In genomic region chr9:40757105-40757626, GRCm38 (mm10) we compare ENCODE assay signal across 8 mouse cellular contexts. TPM values are rescaled to one million over a fixed set of nuclear protein-coding genes. Genes with fewer than 3 reads are reported as not detected.
A peak's percentile ranks its signal among the peaks of the same experiment; 100 is the strongest.
DNase-seq lines count a peak whose midpoint lies in the region; ATAC-seq and TF ChIP-seq lines count a peak whose summit lies in the region.

No protein-coding gene starts in this region.

- H3K9me3 ChIP-seq in limb, embryonic 15.5 days = no peaks in the 10 kb centered on the region
- H3K9me3 ChIP-seq in midbrain, embryonic 14.5 days (ENCODE audit: control insufficient read depth, low read length) = no peaks in the 10 kb centered on the region
- H3K9me3 ChIP-seq in stomach, embryonic 16.5 days (replicated peaks; ENCODE audit: control insufficient read depth, low read length) = no peaks in the 10 kb centered on the region

- peak; percentile 54 for DNase-seq in gastrocnemius, adult 2 months
- DNase-seq in gastrocnemius, adult 18-20 months (ENCODE audit: low spot score) = no peak
- peak; percentile 55 to 63 for DNase-seq in heart, adult 2 months
- peak; percentile 62 for DNase-seq in kidney, adult 18-20 months
- peak; percentile 81 for DNase-seq in midbrain, embryonic 14.5 days

- H3K9ac ChIP-seq in heart, adult 2 months (ENCODE audit: low read depth, low read length) = peak overlapping the region; percentile 42
- H3K9ac ChIP-seq in limb, embryonic 15.5 days = no peak overlapping the region
- H3K9ac ChIP-seq in midbrain, embryonic 14.5 days (replicated peaks; ENCODE audit: low read length) = peak overlapping the region; percentile 37
- H3K9ac ChIP-seq in stomach, embryonic 16.5 days (ENCODE audit: low read length) = peak overlapping the region; percentile 24

- no peak for TF ChIP-seq EP300 in heart, adult 2 months (IDR thresholded peaks at IDR 0.05; ENCODE audit: insufficient read depth, low read depth, low read length)

- ATAC-seq in common myeloid progenitor, adult 5-6 weeks (replicated peaks; ENCODE audit: low read depth, poor library complexity, severe bottlenecking) = peak; percentile 57; the same call in 1 of the 2 replicates
- peak; percentile 74; the same call in 1 of the 2 replicates for ATAC-seq in limb, embryonic 15.5 days (ENCODE audit: insufficient number of reproducible peaks, low FRiP score, low TSS enrichment, low read depth)
- ATAC-seq in midbrain, embryonic 14.5 days (ENCODE audit: low FRiP score, low TSS enrichment) = peak; percentile 76
- ATAC-seq in stomach, embryonic 16.5 days (ENCODE audit: insufficient read depth, low FRiP score) = peak; percentile 78

- peak; percentile 51 for TF ChIP-seq CTCF in gastrocnemius, adult 2 months (IDR thresholded peaks at IDR 0.05)
- peak; percentile 30 for TF ChIP-seq CTCF in heart, adult 2 months (IDR thresholded peaks at IDR 0.05)

- no peaks in the 10 kb centered on the region for H3K27me3 ChIP-seq in heart, adult 2 months (ENCODE audit: control insufficient read depth, insufficient read depth, low read length)
- no peaks in the 10 kb centered on the region for H3K27me3 ChIP-seq in limb, embryonic 15.5 days
- H3K27me3 ChIP-seq in midbrain, embryonic 14.5 days (ENCODE audit: control insufficient read depth, insufficient read depth, low read length) = no peaks in the 10 kb centered on the region
- no peaks in the 10 kb centered on the region for H3K27me3 ChIP-seq in stomach, embryonic 16.5 days (ENCODE audit: control insufficient read depth, insufficient read depth, low read length)

- intact Hi-C loops in gastrocnemius, adult 2 months (cut with DNase I) = loop anchor here (2.0 to 10.0 kb wide), 2 partner anchors 50 to 342 kb away; no protein-coding TSS in a partner anchor
- intact Hi-C loops in heart, adult 2 months (cut with DNase I) = loop anchor here (2.0 kb wide), 2 partner anchors 24 to 48 kb away; no protein-coding TSS in a partner anchor

- WGBS in heart, adult 2 months = 20% methylated on average over 12 of the region's 12 CpGs
- WGBS in limb, embryonic 15.5 days = 15% methylated on average over 12 of the region's 12 CpGs
- 23% methylated on average over 12 of the region's 12 CpGs for WGBS in midbrain, embryonic 14.5 days
- WGBS in stomach, embryonic 16.5 days = 18% methylated on average over 12 of the region's 12 CpGs

- H3K36me3 ChIP-seq in heart, adult 2 months (ENCODE audit: control insufficient read depth, insufficient read depth, low read length) = no peaks in the 10 kb centered on the region
- H3K36me3 ChIP-seq in limb, embryonic 15.5 days = peaks cover 11% of the 10 kb centered on the region; the same call in 1 of the 2 replicates
- no peaks in the 10 kb centered on the region for H3K36me3 ChIP-seq in midbrain, embryonic 14.5 days (ENCODE audit: control insufficient read depth, insufficient read depth, low read length)
- H3K36me3 ChIP-seq in stomach, embryonic 16.5 days (ENCODE audit: control insufficient read depth, insufficient read depth, low read length) = no peaks in the 10 kb centered on the region

- H3K4me1 ChIP-seq in heart, adult 2 months (ENCODE audit: control insufficient read depth, insufficient read depth, low read length) = peaks cover 6% of the 10 kb centered on the region
- peaks cover 18% of the 10 kb centered on the region for H3K4me1 ChIP-seq in limb, embryonic 15.5 days
- peaks cover 5% of the 10 kb centered on the region for H3K4me1 ChIP-seq in midbrain, embryonic 14.5 days (ENCODE audit: control insufficient read depth, insufficient read depth, low read length)
- peaks cover 15% of the 10 kb centered on the region for H3K4me1 ChIP-seq in stomach, embryonic 16.5 days (ENCODE audit: control insufficient read depth, insufficient read depth, low read length)

- H3K79me2 ChIP-seq in heart, adult 2 months (replicated peaks; ENCODE audit: control insufficient read depth, insufficient read depth, low read length) = no peaks in the 10 kb centered on the region

- H3K27ac ChIP-seq in gastrocnemius, adult 2 months = peak overlapping the region; percentile 79
- peak overlapping the region; percentile 90 for H3K27ac ChIP-seq in heart, adult 2 months
- peak overlapping the region; percentile 57 for H3K27ac ChIP-seq in limb, embryonic 15.5 days
- H3K27ac ChIP-seq in midbrain, embryonic 14.5 days (replicated peaks; ENCODE audit: low read depth, low read length) = peak overlapping the region; percentile 73
- H3K27ac ChIP-seq in stomach, embryonic 16.5 days (ENCODE audit: low read length) = peak overlapping the region; percentile 63

- peak overlapping the region; percentile 59 for H3K4me3 ChIP-seq in gastrocnemius, adult 2 months
- peak overlapping the region; percentile 35 for H3K4me3 ChIP-seq in heart, adult 2 months
- peak overlapping the region; percentile 28 for H3K4me3 ChIP-seq in limb, embryonic 15.5 days
- 0 out of 2 replicates have a peak overlapping the region, but pooled peaks have one; percentile 10 for H3K4me3 ChIP-seq in midbrain, embryonic 14.5 days (replicated peaks; ENCODE audit: low read depth, low read length)
- H3K4me3 ChIP-seq in stomach, embryonic 16.5 days (replicated peaks; ENCODE audit: low read length) = peak overlapping the region; percentile 32

- TF ChIP-seq POLR2A in heart, adult 2 months (IDR thresholded peaks at IDR 0.05; ENCODE audit: insufficient read depth, low read depth, low read length) = no peak

- H3K4me2 ChIP-seq in limb, embryonic 15.5 days = peak overlapping the region; percentile 43
- H3K4me2 ChIP-seq in midbrain, embryonic 14.5 days (ENCODE audit: low read length) = peak overlapping the region; percentile 54
- H3K4me2 ChIP-seq in stomach, embryonic 16.5 days (ENCODE audit: low read depth, low read length) = peak overlapping the region; percentile 44

RNA-seq across cellular contexts. Expression of gene Hspa8, which starts 43.6 kb away (rescaled TPM):
- 1,000 to 10,000 TPM; 1,297 to 1,609 TPM for total RNA-seq in gastrocnemius, adult 2 months (2021)
- total RNA-seq in gastrocnemius, adult 18-20 months (2021) = 1,000 to 10,000 TPM in 1 of 2 experiments, 100 to 1,000 TPM in 1; 992 to 1,504 TPM
- total RNA-seq in common myeloid progenitor, adult 5-6 weeks (2017) = 4,616 and 4,673 TPM in 2 replicates
- 1,000 to 10,000 TPM; 1,540 to 1,554 TPM for total RNA-seq in heart, adult 2 months (2021)
- 2,007 and 3,319 TPM in 2 replicates for polyA plus RNA-seq in heart, adult 2 months (2012; rRNA removed)
- polyA plus RNA-seq in limb, embryonic 15.5 days (2015; fragmentation: Nextera tagmentation; extraction: Ambion mirVana) = 2,195 and 2,248 TPM in 2 replicates
- polyA plus RNA-seq in midbrain, embryonic 14.5 days (2014; fragmentation: Nextera tagmentation; extraction: Ambion mirVana) = 2,437 and 3,041 TPM in 2 replicates
- 2,089 and 2,252 TPM in 2 replicates for polyA plus RNA-seq in stomach, embryonic 16.5 days (2015; fragmentation: Nextera tagmentation; extraction: Ambion mirVana)
